Mouse (Mus musculus) kidney, embryonic 14.5 days (tissue): ENCODE data around the gene Thrap3. TPM values are rescaled to one million over a fixed set of nuclear protein-coding genes. Genes with fewer than 3 reads are reported as not detected.
A peak's percentile ranks its signal among the peaks of the same experiment; 100 is the strongest.

Experiments
- ATAC-seq: fragments of 200-750 bp; cut with Nextera tagmentation; 2 replicates; pipeline ENCODE4 v1.8.0; 2017; ENCODE audit warnings: moderate number of reproducible peaks, mild to moderate bottlenecking, moderate TSS enrichment, moderate library complexity; ENCODE audit not compliant: low FRiP score, low TSS enrichment
- H3K27ac ChIP-seq: fragments of 300-500 bp; sonication (generic); 2 replicates; pipeline ENCODE4 v1.5.1; 2014; ENCODE audit warnings: low read depth, mild to moderate bottlenecking, low read length, moderate library complexity, mixed read lengths
- H3K27me3 ChIP-seq: fragments of 300-500 bp; sonication (generic); 2 replicates; pipeline ENCODE4 v1.6.1; 2014; ENCODE audit warnings: mild to moderate bottlenecking, low read length; ENCODE audit not compliant: control insufficient read depth, insufficient read depth
- H3K36me3 ChIP-seq: fragments of 300-500 bp; sonication (generic); 2 replicates; pipeline ENCODE4 v1.6.1; 2014; ENCODE audit warnings: low read length, mixed read lengths; ENCODE audit not compliant: control insufficient read depth, insufficient read depth
- H3K4me1 ChIP-seq: fragments of 300-500 bp; sonication (generic); 2 replicates; pipeline ENCODE4 v1.6.1; 2014; ENCODE audit warnings: low read length, mixed read lengths; ENCODE audit not compliant: control insufficient read depth, insufficient read depth
- H3K4me2 ChIP-seq: fragments of 300-500 bp; sonication (generic); replicated peaks from 2 replicates; pipeline ENCODE4 v1.6.1; 2014; ENCODE audit warnings: low read depth, mild to moderate bottlenecking, low read length
- H3K4me3 ChIP-seq: fragments of 300-500 bp; sonication (generic); 2 replicates; pipeline ENCODE4 v1.5.1; 2014; ENCODE audit warnings: mild to moderate bottlenecking, low read length
- H3K9ac ChIP-seq: fragments of 300-500 bp; sonication (generic); 2 replicates; pipeline ENCODE4 v1.6.1; 2014; ENCODE audit warnings: low read depth, mild to moderate bottlenecking, low read length, moderate library complexity
- H3K9me3 ChIP-seq: fragments of 300-500 bp; sonication (generic); 2 replicates; pipeline ENCODE4 v1.6.1; 2016; ENCODE audit warnings: low read length; ENCODE audit not compliant: control insufficient read depth
- WGBS: fragments of 180-500 bp; shearing (Covaris S2); extraction: QIAGEN DNeasy Blood & Tissue Kit; methylation state at CpG from one replicate; pipeline ENCODE4 v1.1.7; 2014; 5-methylcytosine and 5-hydroxymethylcytosine counted together
- polyA plus RNA-seq: library from polyadenylated mRNA; unstranded; fragments of >200 nt; fragmentation: Nextera tagmentation; extraction: Ambion mirVana; gene quantifications from 2 replicates; pipeline ENCODE4 v1.2.1, GENCODE M21; 2014

Gene Thrap3
- polyA plus RNA-seq, 1 experiment from 2014 or later, result 281 TPM

DNA sequence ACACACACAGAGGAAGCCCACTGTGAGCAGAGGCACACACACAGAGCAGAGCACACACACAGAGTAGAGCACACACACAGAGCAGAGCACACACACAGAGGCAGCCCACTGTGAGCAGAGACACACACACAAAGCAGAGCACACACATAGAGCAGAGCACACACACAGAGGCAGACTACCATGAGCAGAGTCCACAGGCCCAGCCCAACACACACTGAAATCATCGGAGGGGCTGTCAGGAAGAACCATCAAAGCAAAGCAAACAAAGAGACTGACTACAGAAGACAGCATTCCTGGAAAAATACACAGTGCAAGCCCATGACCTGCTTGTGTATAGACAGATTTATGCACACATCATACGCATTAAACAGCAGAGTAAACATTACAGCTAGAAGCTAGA, 46.7 kb downstream of the Thrap3 start:
- H3K27ac ChIP-seq, result peak overlapping the region; percentile 88
- H3K36me3 ChIP-seq, result peaks cover 11% of the 10 kb centered on the region
- H3K9me3 ChIP-seq, result no peaks in the 10 kb centered on the region; the same call in 1 of the 2 replicates
- no peak overlapping the region for H3K9ac ChIP-seq
- ATAC-seq, result peak; percentile 65
- H3K4me1 ChIP-seq, result peaks cover 9% of the 10 kb centered on the region
- 12% methylated on average over 2 of the region's 2 CpGs for WGBS
- no peak overlapping the region for H3K4me2 ChIP-seq
- H3K4me3 ChIP-seq, result no peak overlapping the region
- no peaks in the 10 kb centered on the region for H3K27me3 ChIP-seq

DNA sequence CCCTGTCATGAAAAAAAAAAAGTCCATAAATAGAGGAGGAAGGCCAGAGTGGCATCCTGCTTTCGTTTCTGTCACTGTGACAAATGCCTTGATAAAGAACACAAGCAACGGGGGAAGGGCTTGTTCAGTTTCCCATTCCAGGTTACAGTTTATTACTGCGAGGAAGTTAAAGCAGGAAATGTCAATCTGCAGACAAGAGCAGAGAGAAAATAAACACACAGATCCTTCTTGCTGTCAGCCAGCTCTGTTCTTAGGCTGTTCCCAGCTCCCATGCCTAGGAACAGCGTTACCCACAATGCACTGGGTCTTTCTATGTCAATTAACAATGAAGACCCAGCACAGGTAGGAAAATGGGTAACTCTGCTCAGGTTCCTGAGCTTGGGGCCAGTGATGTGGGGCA, 47.4 kb downstream of the Thrap3 start:
- peaks cover 16% of the 10 kb centered on the region for H3K4me1 ChIP-seq
- WGBS, result 24% methylated on average over 4 of the region's 4 CpGs

DNA sequence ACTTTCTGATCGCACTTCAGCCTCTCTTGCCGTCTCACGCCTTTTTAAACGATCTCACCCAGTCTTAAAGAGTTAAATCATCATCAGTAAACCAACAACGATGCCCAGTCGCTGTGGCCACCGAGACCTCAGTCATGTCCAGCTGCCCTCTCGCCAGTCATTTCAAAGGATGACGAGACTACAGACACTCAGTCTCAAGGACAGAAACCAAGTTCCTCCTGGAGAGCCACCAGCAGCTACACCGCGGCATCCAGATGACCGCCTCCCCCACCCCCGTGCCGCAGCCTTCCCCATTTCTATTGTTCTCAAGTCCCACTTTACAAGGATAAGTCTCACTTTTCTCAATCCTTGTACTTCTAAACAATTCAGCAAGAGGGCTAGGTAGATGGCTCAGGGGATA, 49.7 kb downstream of the Thrap3 start:
- 59% methylated on average over 14 of the region's 14 CpGs for WGBS
- no peak overlapping the region for H3K9ac ChIP-seq
- no peak overlapping the region for H3K4me2 ChIP-seq
- no peaks in the 10 kb centered on the region; the same call in 1 of the 2 replicates for H3K9me3 ChIP-seq
- ATAC-seq, result no peak
- H3K4me3 ChIP-seq, result no peak overlapping the region
- no peaks in the 10 kb centered on the region for H3K27me3 ChIP-seq
- peaks cover 15% of the 10 kb centered on the region for H3K36me3 ChIP-seq
- peaks cover 28% of the 10 kb centered on the region for H3K4me1 ChIP-seq
- H3K27ac ChIP-seq, result no peak overlapping the region

More for the DNA sequence above, 47.4 kb downstream of the Thrap3 start:
- Histone ChIP-seq H3K9ac (no peak overlapping the region), H3K4me2 (no peak overlapping the region), H3K27me3 (no peaks in the 10 kb centered on the region), H3K4me3 (no peak overlapping the region), H3K9me3 (no peaks in the 10 kb centered on the region; the same call in 1 of the 2 replicates), H3K36me3 (peaks cover 11% of the 10 kb centered on the region), H3K27ac (peak overlapping the region; percentile 88)
- ATAC-seq, result no peak

DNA sequence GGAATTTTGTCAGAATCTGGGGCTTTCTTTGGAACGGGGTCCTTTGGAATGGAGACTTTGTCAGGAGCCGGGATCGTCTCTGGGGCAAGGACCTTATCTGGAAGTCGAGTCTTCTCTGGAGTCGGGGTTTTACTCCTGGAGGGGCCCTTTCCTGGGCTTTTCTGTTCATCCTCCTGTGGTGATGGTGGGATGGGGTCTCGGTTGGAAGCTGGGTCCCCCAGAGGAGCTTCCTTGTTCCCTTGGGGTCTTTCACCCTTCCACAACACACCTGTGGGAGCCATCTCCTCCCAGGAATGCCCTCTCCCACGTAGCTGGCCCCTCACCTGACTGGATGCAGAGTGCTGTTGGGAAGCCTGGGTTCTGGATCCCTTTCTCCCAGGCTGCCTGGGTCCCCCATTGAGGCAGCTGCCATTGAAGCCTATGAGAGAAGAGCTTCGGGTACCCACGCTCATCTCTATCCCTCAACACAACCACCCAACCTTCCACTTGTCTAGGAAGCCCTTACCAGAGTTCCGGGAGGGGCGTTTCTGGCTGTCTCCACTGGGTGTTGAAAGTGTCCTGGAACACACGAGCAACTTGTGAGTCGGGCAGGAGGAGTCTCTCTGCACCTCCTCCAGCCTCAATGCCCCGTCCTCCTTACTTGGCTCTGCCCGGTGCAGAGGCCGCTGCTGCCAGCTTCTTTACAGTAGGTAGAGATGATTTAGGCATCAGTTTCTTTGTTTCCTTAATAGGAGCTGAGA, 50.7 kb downstream of the Thrap3 start:
- Histone ChIP-seq H3K9ac (0 out of 2 replicates have a peak overlapping the region, but pooled peaks have one; percentile 18), H3K27me3 (no peaks in the 10 kb centered on the region), H3K27ac (no peak overlapping the region), H3K36me3 (peaks cover 15% of the 10 kb centered on the region), H3K9me3 (no peaks in the 10 kb centered on the region; the same call in 1 of the 2 replicates), H3K4me3 (no peak overlapping the region), H3K4me2 (no peak overlapping the region), H3K4me1 (peaks cover 34% of the 10 kb centered on the region)
- 84% methylated on average over 16 of the region's 16 CpGs for WGBS
- no peak for ATAC-seq

- peaks cover 44% of the 10 kb centered on the region for H3K4me1 ChIP-seq
- ATAC-seq, result no peak
- H3K27me3 ChIP-seq, result no peaks in the 10 kb centered on the region
- peak overlapping the region; percentile 18; the same call in 1 of the 2 replicates for H3K9ac ChIP-seq
- 35% methylated on average over 6 of the region's 6 CpGs for WGBS
- peaks cover 15% of the 10 kb centered on the region for H3K36me3 ChIP-seq
- peak overlapping the region; percentile 70 for H3K4me3 ChIP-seq
- peak overlapping the region; percentile 98 for H3K27ac ChIP-seq
- H3K9me3 ChIP-seq, result no peaks in the 10 kb centered on the region
- peak overlapping the region; percentile 78 for H3K4me2 ChIP-seq
Measured at GRCm38 (mm10) chr4:126150949-126151320, 51.6 kb downstream of the Thrap3 start.

DNA sequence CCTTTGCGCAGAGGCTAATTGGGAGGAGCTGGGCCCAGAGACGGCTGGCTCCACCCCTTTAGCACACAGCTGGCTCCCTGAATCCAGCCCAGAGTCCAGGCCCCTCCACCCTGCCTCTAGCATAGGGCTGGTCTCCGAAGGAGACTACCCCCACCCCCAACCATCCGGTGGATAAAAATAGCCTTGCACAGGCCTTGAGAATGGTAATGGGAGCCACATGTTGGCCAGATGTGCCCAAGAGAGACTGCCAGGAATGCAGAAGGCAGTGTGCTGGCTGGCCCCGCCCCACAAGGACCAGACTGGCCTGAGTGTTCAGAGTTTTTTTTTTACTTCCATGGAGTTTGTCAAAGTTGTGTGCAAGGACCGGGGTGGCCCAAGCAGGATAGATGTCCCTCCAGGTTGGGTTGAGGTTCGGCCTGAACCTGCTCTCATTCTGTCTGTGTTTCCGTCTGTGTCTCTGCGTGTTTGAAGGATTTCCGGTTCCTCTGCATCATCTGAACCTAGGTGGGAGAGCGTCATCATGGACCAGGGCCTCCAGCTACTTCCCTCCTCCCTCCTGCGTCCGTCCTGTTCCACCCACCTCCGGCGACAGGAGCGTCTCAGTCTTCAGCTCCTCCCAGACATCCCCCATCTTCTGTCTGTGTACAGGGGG, 52.1 kb downstream of the Thrap3 start:
- peak; percentile 51 for ATAC-seq
- peaks cover 15% of the 10 kb centered on the region for H3K36me3 ChIP-seq
- H3K27ac ChIP-seq, result peak overlapping the region; percentile 98
- H3K4me3 ChIP-seq, result peak overlapping the region; percentile 70
- H3K27me3 ChIP-seq, result no peaks in the 10 kb centered on the region
- WGBS, result 13% methylated on average over 16 of the region's 16 CpGs
- H3K9me3 ChIP-seq, result no peaks in the 10 kb centered on the region
- peak overlapping the region; percentile 78 for H3K4me2 ChIP-seq
- H3K9ac ChIP-seq, result peak overlapping the region; percentile 88; the same call in 1 of the 2 replicates
- peaks cover 46% of the 10 kb centered on the region for H3K4me1 ChIP-seq

DNA sequence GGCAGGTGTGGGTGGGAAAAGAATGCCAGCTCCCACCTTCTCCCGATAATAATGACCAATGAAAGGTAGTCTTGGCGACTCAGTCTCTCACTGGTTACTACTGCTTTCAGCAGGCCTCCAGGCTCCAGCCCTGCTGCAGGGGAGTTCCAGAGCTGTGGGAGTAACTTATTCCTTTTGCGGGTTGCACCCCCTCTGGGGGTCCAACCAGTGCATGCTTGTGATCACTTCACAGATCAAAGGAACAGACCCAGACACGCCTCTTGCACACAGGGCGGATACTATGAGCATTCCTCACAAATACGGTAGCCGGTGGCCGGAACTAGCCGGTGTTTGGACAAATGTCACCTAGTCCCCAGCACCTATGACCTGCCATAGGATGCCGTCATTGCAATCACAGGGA, 52.8 kb downstream of the Thrap3 start:
- ATAC-seq, result peak; percentile 11
- H3K4me3 ChIP-seq, result peak overlapping the region; percentile 70
- H3K27me3 ChIP-seq, result no peaks in the 10 kb centered on the region
- WGBS, result 4% methylated on average over 10 of the region's 10 CpGs
- peak overlapping the region; percentile 78 for H3K4me2 ChIP-seq
- H3K9ac ChIP-seq, result peak overlapping the region; percentile 88; the same call in 1 of the 2 replicates
- H3K36me3 ChIP-seq, result peaks cover 15% of the 10 kb centered on the region
- peaks cover 51% of the 10 kb centered on the region for H3K4me1 ChIP-seq
- no peaks in the 10 kb centered on the region for H3K9me3 ChIP-seq
- H3K27ac ChIP-seq, result peak overlapping the region; percentile 98

DNA sequence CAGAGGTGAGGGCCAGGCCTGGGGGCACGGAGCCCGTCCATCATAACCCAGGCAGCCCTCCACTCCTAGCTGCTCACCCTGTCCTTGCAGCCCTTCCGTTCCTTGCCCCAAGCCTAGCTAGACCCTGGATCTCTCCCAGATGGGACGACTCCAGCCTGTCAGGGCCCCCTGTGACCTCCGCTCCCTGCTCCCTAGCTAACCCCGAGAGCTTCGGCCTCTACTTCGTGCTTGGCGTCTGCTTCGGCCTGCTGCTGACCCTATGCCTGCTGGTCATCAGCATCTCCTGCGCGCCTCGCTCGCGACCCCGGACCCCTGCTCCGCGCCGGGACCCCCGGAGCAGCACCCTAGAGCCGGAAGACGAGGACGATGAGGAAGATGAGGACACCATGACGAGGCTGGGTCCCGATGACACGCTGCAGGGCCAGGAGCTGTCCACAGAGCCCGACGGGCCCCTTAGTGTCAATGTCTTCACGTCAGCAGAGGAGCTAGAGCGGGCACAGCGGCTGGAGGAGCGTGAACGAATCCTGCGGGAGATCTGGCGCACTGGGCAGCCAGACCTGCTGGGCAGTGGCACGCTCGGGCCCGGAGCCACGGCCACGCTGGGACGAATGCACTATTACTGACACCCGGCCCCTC, 53.4 kb downstream of the Thrap3 start:
- Histone ChIP-seq H3K9ac (peak overlapping the region; percentile 88), H3K4me3 (peak overlapping the region; percentile 70), H3K9me3 (no peaks in the 10 kb centered on the region), H3K4me1 (peaks cover 51% of the 10 kb centered on the region), H3K36me3 (peaks cover 15% of the 10 kb centered on the region), H3K27me3 (no peaks in the 10 kb centered on the region), H3K27ac (peak overlapping the region; percentile 98), H3K4me2 (peak overlapping the region; percentile 78)
- 11% methylated on average over 42 of the region's 42 CpGs for WGBS
- no peak for ATAC-seq
